Mouse (Mus musculus): ENCODE data around the gene Sc5d.

Sc5d gene

DNA sequence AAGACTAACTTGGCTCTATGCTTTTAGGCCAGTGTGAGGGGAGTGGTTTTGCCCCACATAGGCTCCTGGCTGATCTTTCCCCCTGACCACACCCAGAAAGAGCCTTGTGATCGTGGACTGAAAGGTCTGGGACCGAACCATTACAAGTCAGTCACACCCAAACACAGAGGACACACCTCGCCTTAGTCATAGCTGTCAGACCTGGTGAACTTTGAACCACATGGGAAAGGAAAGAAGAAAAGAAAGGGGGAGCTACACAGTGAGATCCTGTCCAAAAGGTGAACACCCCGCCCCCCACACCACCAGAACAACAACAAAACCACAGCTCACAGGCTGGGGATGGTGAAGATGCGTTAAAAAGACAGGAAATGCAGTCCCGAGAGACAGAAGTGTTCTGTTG is 14.9 kb downstream of the Sc5d start:
- no peak for DNase-seq

DNA sequence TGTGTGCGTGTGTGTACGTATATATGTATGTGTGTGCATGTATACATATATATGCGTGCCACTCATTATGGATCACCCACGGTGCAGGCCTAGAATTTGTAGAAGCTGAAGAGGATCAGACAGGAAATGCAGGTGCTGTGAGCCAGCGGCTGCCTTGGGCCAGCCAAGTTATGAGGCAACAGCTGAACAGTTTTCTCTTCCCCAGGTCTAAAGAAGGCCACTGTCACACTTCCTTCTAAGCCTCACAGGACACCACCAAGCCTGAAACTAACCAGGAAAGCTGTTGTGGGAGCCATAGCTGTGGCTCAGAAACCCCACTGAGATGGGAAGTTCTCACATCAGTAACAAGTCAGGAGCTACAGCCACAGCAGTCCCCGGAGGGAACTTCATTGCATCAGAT is 17.4 kb downstream of the Sc5d start:
- no peak for DNase-seq

DNA sequence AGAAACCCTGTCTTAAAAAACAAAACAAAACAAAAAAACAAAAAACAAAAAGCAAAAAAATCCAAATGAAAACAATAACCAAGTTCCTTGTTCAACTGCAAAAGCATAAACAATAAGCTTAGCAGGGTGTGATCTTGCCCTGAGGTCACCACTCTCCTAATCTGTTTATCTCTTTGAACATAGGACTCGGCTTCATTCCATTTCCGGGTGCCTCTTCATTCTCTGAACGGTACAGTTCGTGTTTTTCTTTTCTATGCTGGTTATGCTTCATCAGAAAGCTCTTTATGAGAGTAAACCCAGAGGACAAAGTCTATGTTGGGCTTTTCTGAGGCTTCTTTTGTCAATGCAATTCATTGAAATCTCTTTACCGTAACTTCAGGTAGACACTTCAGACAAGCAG is 19.9 kb downstream of the Sc5d start:
- no peak for DNase-seq

DNA sequence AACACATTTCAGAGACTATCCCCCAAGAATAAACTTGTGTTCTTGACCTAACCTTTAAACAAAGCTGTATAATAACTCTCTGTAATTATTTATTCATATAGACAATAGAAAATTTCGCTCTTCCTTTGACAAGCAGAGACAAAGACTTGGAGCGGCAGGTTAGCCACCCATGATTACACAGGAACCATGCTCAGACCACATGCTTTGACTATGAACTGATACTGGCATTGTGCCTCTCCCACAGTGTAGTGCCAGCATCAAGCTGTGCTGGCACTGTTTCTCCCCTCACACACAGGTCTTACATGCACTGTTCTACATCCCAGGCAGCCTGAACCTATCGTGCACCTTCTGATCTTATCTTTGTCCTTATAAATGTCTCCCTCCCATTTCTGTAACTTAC is 23.0 kb downstream of the Sc5d start:
- no peak for DNase-seq

DNA sequence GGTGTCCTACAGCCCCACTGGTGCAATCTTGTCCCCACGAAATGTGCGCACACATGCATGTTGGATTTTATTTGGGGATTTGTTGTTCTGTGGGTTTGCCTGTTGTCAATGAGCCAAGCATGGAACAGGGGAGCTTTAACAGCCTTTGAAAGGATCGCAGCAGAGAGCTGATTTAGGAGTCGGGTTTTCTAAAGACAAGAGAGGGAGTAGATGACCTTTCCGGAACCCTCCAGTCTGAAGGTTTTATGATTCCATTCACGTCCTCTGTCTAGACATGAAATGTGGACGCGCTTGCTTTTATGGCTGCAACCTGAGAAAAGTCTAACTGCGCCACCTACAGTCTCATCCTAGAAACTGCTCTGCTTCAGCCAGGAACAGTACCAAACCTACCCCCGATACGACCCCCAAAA is 23.5 kb downstream of the Sc5d start:
- DNase-seq, result no peak

DNA sequence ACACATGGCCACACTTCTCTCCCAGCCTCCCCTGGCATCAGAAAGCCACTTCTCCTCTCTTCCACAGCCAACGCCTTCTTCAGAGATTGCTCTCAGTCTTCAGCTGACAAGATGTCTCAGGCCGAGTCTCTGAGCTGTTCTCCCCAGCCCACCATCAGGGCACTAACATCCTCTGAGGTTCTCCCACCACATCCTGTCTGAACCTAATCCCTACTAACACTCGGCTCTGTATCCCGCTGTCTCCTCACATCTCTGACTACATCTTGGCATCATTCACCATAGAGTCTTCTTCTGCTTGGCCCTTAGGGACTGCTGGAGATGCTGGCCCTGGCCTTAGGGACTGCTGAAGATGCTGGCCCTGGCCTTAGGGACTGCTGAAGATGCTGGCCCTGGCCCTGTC is 25.2 kb downstream of the Sc5d start:
- DNase-seq, result no peak

DNA sequence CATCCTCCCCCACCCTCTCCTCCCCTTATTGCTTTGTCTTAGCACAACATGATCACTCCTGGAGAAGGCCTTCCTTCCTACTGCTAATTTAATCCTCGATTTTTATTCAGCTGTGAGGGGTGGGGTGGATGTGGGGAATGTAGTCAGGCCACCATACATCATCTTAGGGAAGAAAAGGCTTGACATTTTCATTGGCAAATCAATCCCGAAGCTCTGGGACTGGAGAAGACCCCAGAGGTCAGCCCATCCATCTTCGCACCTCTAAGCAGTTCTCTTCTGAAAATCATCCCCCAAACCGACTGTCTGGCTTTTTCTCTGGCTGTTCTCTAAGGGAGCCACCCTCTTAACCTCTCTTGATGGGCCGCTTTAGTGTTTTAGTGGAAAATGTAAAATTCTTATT is 32.9 kb downstream of the Sc5d start:
- no peak for DNase-seq

DNA sequence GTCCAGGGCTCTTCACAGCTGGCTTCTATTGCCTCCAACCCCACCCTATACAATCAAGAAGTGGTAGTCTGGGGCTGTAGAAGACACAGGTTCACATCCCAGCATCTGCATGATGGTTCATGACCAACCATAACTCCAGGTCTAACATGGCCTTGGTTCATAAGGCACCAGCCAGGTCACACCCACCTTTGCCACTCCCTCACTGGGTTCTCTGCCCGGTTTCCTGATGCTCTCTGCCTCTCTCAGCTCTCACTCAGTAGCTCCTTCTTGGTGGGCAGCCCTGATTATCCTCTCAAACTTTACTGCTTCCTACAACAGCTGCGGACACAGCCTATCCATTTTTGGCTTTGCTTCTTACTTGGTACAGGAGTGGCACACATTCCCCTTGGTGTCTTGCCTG is 33.7 kb downstream of the Sc5d start:
- no peak for DNase-seq

DNA sequence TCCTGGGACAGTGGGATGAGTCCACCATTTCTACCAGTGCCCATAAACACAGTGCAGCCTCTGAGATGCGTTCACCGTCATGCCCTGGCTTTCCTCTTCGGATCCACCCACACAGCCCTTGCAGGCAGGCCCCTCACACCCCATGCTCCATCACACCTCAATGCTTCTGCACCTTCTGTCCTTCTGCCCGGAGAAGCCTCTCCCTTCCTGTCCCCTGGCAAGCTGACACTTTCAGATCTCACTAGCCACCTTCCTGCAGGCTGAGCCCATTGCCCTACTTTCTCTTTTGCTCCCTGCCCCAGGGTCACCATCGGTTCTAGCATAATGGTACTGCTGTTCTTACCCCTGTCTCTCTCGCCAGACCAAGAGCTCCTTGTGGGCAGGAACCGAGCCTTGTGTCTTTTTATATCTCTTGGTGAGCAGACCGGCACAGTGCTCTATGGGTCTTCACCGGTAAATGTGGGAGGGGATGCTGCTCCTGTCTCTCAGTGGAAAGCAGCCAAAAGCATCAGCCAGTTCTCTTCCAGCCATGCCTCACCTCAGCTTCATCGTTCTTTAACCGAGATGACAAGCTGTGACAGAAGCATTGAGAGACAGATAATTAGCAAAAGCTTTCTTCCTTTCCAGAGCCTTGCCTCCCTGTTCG is 34.5 kb downstream of the Sc5d start:
- DNase-seq, result no peak

DNA sequence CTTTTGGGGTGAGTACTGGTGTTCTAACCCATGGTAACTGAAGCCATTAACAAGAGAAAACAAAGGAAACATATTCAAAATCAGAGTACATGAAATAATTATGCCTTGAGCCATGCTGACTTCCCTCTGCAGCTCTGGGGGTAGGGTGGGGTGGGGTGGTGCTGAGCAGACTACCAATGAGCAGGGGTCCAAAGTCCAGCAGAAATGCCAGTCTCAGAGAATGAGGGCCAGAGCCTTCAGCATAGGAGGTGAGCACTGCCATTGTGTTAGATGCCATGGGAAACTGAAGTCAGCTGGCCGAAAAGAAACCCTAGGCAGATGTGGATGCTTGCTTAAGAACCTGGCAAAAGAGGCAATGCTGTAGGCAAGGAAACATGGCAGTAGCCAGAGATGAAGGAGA is 36.3 kb downstream of the Sc5d start:
- no peak for DNase-seq

DNA sequence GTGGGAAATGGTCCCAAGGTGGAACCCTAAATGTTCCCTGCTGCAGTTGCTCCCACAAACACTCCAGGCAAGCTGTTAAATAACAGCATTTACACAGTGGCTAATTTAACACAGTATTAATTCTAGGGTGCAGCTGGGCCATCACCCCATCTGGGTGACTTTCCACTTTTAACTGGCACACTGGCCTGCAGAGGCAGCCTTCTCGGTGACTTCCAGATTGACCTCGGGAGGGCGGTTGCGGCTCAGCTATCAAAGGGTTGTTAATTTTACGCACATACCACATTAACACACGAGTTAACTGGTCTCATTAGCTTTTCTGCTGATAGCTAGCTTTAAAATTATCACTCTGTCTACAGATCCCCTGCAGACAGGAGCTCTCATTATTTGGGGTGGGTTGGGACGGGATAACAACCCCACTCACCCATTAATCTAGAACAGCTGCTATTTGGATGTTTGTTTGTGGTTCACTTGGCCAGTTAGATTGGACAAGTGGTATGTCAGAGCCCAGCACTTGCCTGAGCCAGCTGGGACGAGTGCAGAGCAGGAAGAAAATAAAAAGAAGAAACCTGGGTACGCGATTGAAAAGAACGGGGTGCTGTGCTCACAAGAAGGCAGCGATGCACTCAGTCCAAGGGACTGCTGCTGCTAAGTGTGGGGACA is 44.9 kb downstream of the Sc5d start:
- no peak for DNase-seq

DNA sequence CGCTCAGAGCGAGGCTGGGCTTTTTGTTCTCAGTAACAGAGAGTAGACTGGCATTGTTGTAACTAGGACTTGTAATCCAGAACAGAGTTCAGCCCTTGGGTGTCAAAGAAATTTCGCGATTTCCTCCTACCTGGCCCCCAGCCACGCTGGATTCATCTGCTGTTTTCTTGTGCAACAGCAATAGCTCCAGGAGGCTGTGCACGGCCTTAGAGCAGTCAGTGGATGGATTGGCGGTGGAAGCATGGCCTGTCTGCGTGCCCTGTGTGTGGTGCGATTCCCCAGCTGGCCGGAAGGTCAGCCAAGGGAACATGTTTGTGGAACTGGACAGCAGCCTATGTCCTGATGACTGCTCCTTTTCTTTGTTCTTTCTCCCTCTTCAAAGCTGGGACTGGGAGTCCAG is 46.4 kb downstream of the Sc5d start:
- peak in 1 of 2 experiments; percentile 9 for DNase-seq

DNA sequence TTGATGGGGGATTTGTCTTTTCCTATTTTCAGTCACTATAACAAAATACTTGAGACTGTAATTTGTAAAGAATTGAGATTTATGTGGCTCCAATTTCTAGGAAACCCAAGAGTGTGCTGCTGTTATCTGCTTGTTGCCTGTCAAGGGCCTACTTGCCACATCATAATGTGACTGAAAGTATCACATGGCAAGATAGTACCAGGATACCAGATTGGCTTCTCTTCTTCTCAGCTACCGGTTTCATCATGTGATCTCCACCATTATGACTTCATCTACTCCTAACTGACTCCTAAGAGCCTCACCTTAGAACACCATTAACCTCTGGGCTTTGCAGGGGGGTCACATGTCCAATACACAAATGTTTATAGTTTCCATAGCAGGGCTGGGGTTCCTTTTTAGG is 49.9 kb downstream of the Sc5d start:
- DNase-seq, result no peak

DNA sequence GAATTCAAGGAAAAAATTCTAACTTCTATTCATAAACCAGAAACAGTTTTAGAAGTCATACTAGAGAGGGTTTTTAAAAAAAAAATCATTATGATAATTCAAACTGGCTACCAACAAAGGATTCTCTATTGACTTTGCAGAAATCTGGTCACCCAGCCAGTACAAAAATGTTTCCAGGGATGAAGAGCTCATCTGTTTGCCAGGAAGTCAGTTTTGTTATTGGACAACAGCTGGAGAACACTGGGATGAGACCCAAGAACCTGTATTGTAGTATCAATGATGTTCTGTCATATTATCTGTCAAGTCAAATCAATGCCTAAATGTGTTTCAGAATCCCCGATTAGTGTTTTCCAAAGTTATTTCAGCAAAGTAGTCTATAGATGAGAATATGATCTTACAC is 50.9 kb downstream of the Sc5d start:
- DNase-seq, result no peak

DNA sequence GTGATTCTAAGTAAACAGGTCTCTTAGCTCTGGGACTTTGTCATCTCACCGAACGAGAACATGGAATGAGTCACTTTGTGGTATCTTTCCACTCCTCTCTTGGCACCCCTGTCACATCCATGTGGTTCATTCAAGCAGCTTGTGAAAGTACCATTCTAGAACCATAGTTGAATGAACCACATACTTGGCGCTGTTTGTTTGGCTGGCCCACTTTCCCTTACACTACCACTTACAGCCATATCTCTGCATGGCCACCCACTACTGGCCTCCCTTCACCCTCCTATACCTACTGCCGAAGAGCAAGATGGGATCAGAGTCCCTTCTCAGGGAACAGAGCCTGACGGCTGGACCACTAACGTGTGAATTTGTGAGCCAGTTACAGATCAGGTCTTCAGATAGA is 54.4 kb downstream of the Sc5d start:
- no peak for DNase-seq

DNA sequence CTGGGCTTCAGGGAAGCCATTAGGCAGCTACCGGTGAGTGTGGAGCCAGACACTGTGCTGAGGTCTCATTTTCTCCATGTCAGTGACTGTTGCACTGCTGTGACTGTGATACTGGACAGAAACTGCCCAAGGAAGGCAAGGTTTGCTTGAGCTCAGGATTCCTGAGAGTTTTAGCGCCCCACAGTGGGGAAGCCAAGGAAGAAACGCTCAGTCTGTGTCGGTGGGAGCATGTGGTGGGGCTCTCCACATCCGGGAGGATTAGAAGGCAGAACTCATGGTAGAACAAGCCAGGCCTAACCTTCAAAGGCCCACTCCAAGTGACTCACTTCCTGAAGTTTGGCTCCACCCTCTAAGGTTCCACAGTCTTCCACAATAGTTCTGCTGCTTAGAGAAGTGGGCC is 55.6 kb downstream of the Sc5d start:
- DNase-seq, result no peak

DNA sequence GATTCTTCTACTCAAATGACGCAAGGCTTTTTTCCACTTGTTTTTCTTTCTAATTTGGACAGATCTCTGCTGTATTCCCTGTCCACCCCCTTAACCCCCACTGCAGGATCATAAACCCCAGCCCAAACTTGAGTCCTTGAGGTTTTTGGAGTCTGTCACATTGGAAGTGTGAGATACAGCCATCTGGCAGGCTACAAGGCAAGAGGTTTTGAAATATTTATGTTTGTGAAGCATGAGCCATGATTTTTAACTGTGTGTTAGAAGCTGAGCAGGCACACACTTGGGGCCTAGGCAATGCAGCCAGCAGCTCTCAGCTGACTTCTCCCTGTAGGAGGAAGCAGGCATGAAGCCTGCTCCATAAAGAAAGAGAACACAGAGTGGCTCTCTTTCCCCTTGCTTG is 57.3 kb downstream of the Sc5d start:
- no peak for DNase-seq

DNA sequence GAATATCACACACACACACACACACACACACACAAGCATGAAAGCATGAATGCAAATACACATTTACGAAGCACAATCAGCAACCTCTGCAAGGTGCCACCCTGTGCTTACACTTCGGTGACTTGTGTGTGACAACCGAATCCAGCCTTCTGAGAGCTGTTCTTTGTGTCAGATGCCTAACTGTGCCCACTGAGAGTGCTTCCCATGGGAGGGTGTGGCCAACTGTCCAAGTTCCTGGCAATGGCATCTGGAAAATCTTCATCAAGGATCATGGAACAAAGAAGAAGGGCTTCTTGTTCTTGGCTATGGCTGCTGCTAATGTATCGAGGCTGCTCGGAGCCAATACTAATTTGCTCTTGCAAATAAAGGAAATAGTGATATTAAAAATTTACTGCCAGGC is 61.8 kb downstream of the Sc5d start:
- DNase-seq, result no peak

All from thymus, adult 18-20 months (tissue).